Mouse (Mus musculus): Measurements from ENCODE around the gene Gm11562. TPM values are rescaled to one million over a fixed set of nuclear protein-coding genes. Genes with fewer than 3 reads are reported as not detected.
"Not testable (repeated sequence)": the region's sequence is repeated elsewhere in the genome, so short reads cannot be mapped to it uniquely, and the experiment has no call there.

Gm11562 gene
- polyA plus RNA-seq (2012; rRNA removed), result 0.26 TPM in 1 of 2 replicates, not detected in the other

- WGBS, result 67% methylated on average over 2 of the region's 2 CpGs
- no peak for DNase-seq (ENCODE audit: low read depth, low spot score)
Measured at GRCm38 (mm10) chr11:99620335-99620734, at the start of gene Gm11562. Gm11562 (minus strand) TSS chr11:99620435.

GRCm38 (mm10) chr11:99665860-99666259 is 45.6 kb upstream of the Gm11562 start, which contains the start of gene Krtap4-6:
Krtap4-6 (minus strand) TSS chr11:99665960.
- DNase-seq (ENCODE audit: low read depth, low spot score), result no peak

GRCm38 (mm10) chr11:99662802-99663201 is 42.6 kb upstream of the Gm11562 start:
- 81% methylated on average over 10 of the region's 10 CpGs for WGBS

GRCm38 (mm10) chr11:99659256-99659655 is 39.0 kb upstream of the Gm11562 start:
- DNase-seq (ENCODE audit: low read depth, low spot score), result no peak
- WGBS, result 76% methylated on average over 4 of the region's 4 CpGs

More at GRCm38 (mm10) chr11:99662802-99663201, 42.6 kb upstream of the Gm11562 start:
- DNase-seq (ENCODE audit: low read depth, low spot score), result no peak

GRCm38 (mm10) chr11:99658467-99659010 is 38.3 kb upstream of the Gm11562 start, which contains the start of gene Gm11563:
Gm11563 (minus strand) TSS chr11:99658960.
- DNase-seq (ENCODE audit: low read depth, low spot score), result not testable (repeated sequence)
- WGBS, result 70% methylated on average over 10 of the region's 10 CpGs

- no peak for DNase-seq (ENCODE audit: low read depth, low spot score)
- WGBS, result 47% methylated on average over 5 of the region's 5 CpGs
Measured at GRCm38 (mm10) chr11:99657051-99657450, 36.8 kb upstream of the Gm11562 start.

GRCm38 (mm10) chr11:99650136-99650535 is 29.9 kb upstream of the Gm11562 start, which contains the start of gene Gm11555:
Gm11555 (minus strand) TSS chr11:99650236.
- WGBS, result 78% methylated on average over 2 of the region's 2 CpGs
- no peak for DNase-seq (ENCODE audit: low read depth, low spot score)

GRCm38 (mm10) chr11:99646444-99646843 is 26.2 kb upstream of the Gm11562 start:
- 88% methylated on average over 15 of the region's 15 CpGs for WGBS
- no peak for DNase-seq (ENCODE audit: low read depth, low spot score)

- no peak for DNase-seq (ENCODE audit: low read depth, low spot score)
- WGBS, result 64% methylated on average over 3 of the region's 3 CpGs
Measured at GRCm38 (mm10) chr11:99644351-99644750, 24.1 kb upstream of the Gm11562 start.

- not testable (repeated sequence) for DNase-seq (ENCODE audit: low read depth, low spot score)
- WGBS, result 78% methylated on average over 9 of the region's 9 CpGs
Measured at GRCm38 (mm10) chr11:99643635-99644139, 23.5 kb upstream of the Gm11562 start, which contains the start of gene Krtap4-7. Krtap4-7 (minus strand) TSS chr11:99644089.

GRCm38 (mm10) chr11:99640926-99641325 is 20.7 kb upstream of the Gm11562 start:
- no peak for DNase-seq (ENCODE audit: low read depth, low spot score)

GRCm38 (mm10) chr11:99637086-99637485 is 16.9 kb upstream of the Gm11562 start:
- 76% methylated on average over 1 of the region's 1 CpGs for WGBS
- no peak for DNase-seq (ENCODE audit: low read depth, low spot score)

More at GRCm38 (mm10) chr11:99640926-99641325, 20.7 kb upstream of the Gm11562 start:
- WGBS, result 10% methylated on average over 1 of the region's 1 CpGs

- DNase-seq (ENCODE audit: low read depth, low spot score), result no peak
- 52% methylated on average over 8 of the region's 8 CpGs for WGBS
Measured at GRCm38 (mm10) chr11:99634653-99635134, 14.5 kb upstream of the Gm11562 start, which contains the start of gene Krtap4-2. Krtap4-2 (minus strand) TSS chr11:99635084.

- 56% methylated on average over 2 of the region's 2 CpGs for WGBS
- no peak for DNase-seq (ENCODE audit: low read depth, low spot score)
Measured at GRCm38 (mm10) chr11:99633293-99633692, 13.1 kb upstream of the Gm11562 start.

GRCm38 (mm10) chr11:99630890-99631289 is 10.7 kb upstream of the Gm11562 start:
- WGBS, result 31% methylated on average over 3 of the region's 3 CpGs
- DNase-seq (ENCODE audit: low read depth, low spot score), result no peak

- 65% methylated on average over 4 of the region's 4 CpGs for WGBS
Measured at GRCm38 (mm10) chr11:99628138-99628537, 7.9 kb upstream of the Gm11562 start, which contains the start of gene Krtap4-1. Krtap4-1 (minus strand) TSS chr11:99628238.

GRCm38 (mm10) chr11:99614796-99615363 is 5.4 kb downstream of the Gm11562 start, which contains the start of gene Krtap2-4:
Krtap2-4 (minus strand) TSS chr11:99614846.
- 42% methylated on average over 3 of the region's 3 CpGs for WGBS
- DNase-seq (ENCODE audit: low read depth, low spot score), result peak; percentile 31

More at GRCm38 (mm10) chr11:99628138-99628537, 7.9 kb upstream of the Gm11562 start, which contains the start of gene Krtap4-1:
- no peak for DNase-seq (ENCODE audit: low read depth, low spot score)

GRCm38 (mm10) chr11:99610089-99610488 is 10.1 kb downstream of the Gm11562 start, which contains the start of gene Gm11937:
Gm11937 (minus strand) TSS chr11:99610189.
- DNase-seq (ENCODE audit: low read depth, low spot score), result not testable (repeated sequence)
- 44% methylated on average over 1 of the region's 2 CpGs for WGBS

- 76% methylated on average over 1 of the region's 1 CpGs for WGBS
- no peak for DNase-seq (ENCODE audit: low read depth, low spot score)
Measured at GRCm38 (mm10) chr11:99609126-99609525, 11.1 kb downstream of the Gm11562 start.

GRCm38 (mm10) chr11:99603208-99603607 is 17.0 kb downstream of the Gm11562 start, which contains the start of gene Gm11938:
Gm11938 (minus strand) TSS chr11:99603308.
- 22% methylated on average over 1 of the region's 1 CpGs for WGBS
- DNase-seq (ENCODE audit: low read depth, low spot score), result not testable (repeated sequence)

Data from large intestine, adult 2 months (tissue).